Mouse (Mus musculus) thymus, adult 2 months (tissue): Measurements from ENCODE around the gene Gm8246. TPM values are rescaled to one million over a fixed set of nuclear protein-coding genes. Genes with fewer than 3 reads are reported as not detected.
"Not testable (repeated sequence)": the region's sequence is repeated elsewhere in the genome, so short reads cannot be mapped to it uniquely, and the experiment has no call there.

Experiments
- DNase-seq: peaks from one replicate; pipeline ENCODE4 v3.0.0; 2021
- H3K27ac ChIP-seq: fragments of 200-500 bp; 2 replicates; pipeline ENCODE4 v1.5.1; 2012; ENCODE audit warnings: low read length, control low read depth; ENCODE audit not compliant: control insufficient read depth, insufficient read depth
- H3K27me3 ChIP-seq: fragments of 200-500 bp; 2 replicates; pipeline ENCODE4 v1.6.1; 2012; ENCODE audit warnings: mild to moderate bottlenecking, low read length, moderate library complexity, mixed read lengths; ENCODE audit not compliant: control insufficient read depth, insufficient read depth
- H3K36me3 ChIP-seq: fragments of 200-500 bp; 2 replicates; pipeline ENCODE4 v1.6.1; 2012; ENCODE audit warnings: mild to moderate bottlenecking, low read length, moderate library complexity; ENCODE audit not compliant: control insufficient read depth, insufficient read depth
- H3K4me1 ChIP-seq: fragments of 200-500 bp; replicated peaks from 2 replicates; pipeline ENCODE4 v1.6.1; 2012; ENCODE audit warnings: low read length; ENCODE audit not compliant: control insufficient read depth, insufficient read depth
- H3K4me3 ChIP-seq: fragments of 200-500 bp; 2 replicates; pipeline ENCODE4 v1.5.1; 2012; ENCODE audit warnings: mild to moderate bottlenecking, low read length, control low read depth, moderate library complexity; ENCODE audit not compliant: control insufficient read depth, insufficient read depth
- WGBS: fragments of 180-500 bp; shearing (Covaris S2); methylation state at CpG from one replicate; pipeline ENCODE4 v1.1.7; 2018; 5-methylcytosine and 5-hydroxymethylcytosine counted together
- polyA plus RNA-seq: library from polyadenylated mRNA; depleted of rRNA; stranded (reverse); fragments of >200 nt; gene quantifications from 2 replicates; pipeline ENCODE4 v1.2.3, GENCODE M21; 2012; rRNA removed

Gene Gm8246
- not detected in 2 replicates for polyA plus RNA-seq

DNA sequence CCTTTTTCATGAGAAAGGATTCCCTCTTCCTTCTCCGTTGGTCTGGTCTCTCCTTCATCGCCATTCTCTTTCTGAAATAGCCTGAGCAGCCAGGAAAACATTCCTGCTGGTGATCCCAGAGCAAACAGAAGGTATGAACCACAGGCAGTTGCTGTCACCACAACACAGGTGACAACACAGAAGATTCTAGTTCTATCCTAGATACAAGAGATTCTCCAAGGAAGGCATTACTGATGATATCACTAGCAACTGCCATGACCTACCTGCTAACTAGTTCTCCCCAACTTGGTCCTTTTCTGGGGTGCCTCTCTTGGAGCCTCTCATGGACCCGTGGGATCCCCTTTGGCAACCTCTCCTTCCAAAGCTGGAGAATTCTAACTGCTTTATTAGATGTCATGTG is at the start of gene Gm8246:
Gm8246 (minus strand) TSS at position 101 of the 400 bp plus-strand sequence.
- DNase-seq, H3K4me1 ChIP-seq, H3K4me3 ChIP-seq, H3K27ac ChIP-seq, H3K27me3 ChIP-seq, H3K36me3 ChIP-seq: not testable (repeated sequence)
- no CpG with 5 or more reads among the region's 3 CpGs for WGBS

DNA sequence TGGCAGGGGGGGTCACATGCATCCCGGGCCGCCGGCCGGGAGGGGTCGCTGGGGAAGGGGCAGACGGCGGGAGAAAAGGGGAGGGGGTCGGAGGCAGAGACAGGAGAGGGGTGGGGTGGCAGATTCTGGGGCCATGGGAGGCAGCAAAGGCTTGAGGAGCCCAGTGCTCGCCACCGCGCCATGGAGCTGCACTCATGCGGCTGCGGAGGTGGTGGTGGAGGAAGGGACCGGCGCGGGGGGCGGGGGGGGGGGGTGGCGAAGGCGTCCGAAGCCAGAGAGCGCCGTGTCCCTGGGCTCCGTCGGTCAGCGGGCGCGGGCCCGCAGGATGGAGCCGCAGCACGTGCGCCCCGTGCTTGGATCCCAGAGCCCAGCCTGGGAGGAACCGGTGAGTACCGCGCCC is 23.7 kb upstream of the Gm8246 start, which contains the start of gene Gm3488:
Gm3488 (plus strand) TSS at position 301 of the 400 bp plus-strand sequence.
- no CpG with 5 or more reads among the region's 35 CpGs for WGBS
- DNase-seq = not testable (repeated sequence)

DNA sequence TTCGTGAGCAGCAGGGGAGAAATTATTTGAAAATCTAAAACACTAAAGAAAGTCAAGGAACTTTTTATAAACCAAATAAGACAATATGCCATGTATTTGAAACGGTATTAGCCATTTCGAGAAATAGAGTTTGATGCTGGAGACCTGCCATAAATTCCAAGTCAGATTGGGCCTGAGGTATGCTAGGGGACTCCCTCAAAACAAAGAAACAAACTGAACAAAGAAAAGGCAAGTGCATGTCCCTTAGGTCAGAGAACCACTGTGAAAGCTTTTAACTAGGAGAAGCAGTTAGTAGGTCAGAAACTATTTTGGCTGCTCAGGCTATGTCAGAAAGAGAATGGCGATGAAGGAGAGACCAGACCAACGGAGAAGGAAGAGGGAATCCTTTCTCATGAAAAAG is 6.3 kb upstream of the Gm8246 start, which contains the start of gene Gm3187:
Gm3187 (plus strand) TSS at position 301 of the 400 bp plus-strand sequence.
- H3K27me3 ChIP-seq, H3K4me1 ChIP-seq, DNase-seq, H3K4me3 ChIP-seq, H3K36me3 ChIP-seq, H3K27ac ChIP-seq: not testable (repeated sequence)
- 84% methylated on average over 5 of the region's 5 CpGs for WGBS

More for the DNA sequence above, 23.7 kb upstream of the Gm8246 start, which contains the start of gene Gm3488:
- H3K27me3 ChIP-seq, H3K4me3 ChIP-seq, H3K4me1 ChIP-seq, H3K27ac ChIP-seq, H3K36me3 ChIP-seq: not testable (repeated sequence)

DNA sequence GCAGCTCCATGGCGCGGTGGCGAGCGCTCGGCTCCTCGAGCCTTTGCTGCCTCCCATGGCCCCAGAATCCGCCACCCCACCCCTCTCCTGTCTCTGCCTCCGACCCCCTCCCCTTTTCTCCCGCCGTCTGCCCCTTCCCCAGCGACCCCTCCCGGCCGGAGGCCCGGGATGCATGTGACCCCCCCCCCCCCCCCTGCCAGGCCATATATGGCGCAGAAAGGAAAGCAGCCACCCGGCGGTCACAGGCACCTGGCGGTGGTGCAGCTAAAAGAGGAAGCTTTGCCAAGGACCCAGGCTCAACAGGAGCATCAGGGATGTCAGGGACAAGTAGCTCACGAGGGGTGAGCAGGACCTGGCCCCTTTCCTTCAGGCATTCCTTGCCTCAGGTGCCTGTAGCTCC is 17.2 kb downstream of the Gm8246 start:
- not testable (repeated sequence) for H3K4me1 ChIP-seq, H3K4me3 ChIP-seq, DNase-seq, H3K27me3 ChIP-seq, H3K27ac ChIP-seq, H3K36me3 ChIP-seq
- WGBS = no CpG with 5 or more reads among the region's 19 CpGs

DNA sequence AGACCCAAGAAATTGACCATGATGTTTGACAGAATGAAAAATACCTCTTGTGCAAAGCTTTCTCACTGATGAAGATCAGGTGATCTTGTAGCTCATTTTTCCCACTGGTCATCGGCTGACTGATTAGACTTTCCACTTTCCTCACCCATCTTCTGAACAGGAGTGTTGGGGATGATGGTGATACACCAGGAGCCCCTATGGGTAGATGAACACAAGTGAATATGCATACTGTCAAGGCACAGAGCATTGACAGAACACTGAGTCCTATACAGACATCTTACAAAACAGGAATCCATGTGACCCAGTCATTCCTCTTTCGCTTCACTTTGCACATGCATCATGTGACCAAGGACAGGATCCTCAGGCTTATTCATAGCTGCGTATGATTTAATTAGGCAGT is 22.3 kb downstream of the Gm8246 start, which contains the start of gene Gm3194:
Gm3194 (minus strand) TSS at position 101 of the 400 bp plus-strand sequence.
- H3K4me1 ChIP-seq, H3K36me3 ChIP-seq, H3K27ac ChIP-seq, H3K4me3 ChIP-seq, H3K27me3 ChIP-seq, DNase-seq: not testable (repeated sequence)
- no CpG with 5 or more reads among the region's 3 CpGs for WGBS

Other genes with a start within 250 kb of the Gm8246 start
- not detected in 2 replicates for gene Gm3526, start 217.2 kb downstream of the Gm8246 start, polyA plus RNA-seq
- not detected in 2 replicates for gene Gm3542, start 142.9 kb downstream of the Gm8246 start, polyA plus RNA-seq
- not detected in 2 replicates for gene Gm3500, start 88.8 kb downstream of the Gm8246 start, polyA plus RNA-seq
- 0.09 and 0.20 TPM in 2 replicates for gene Gm3194, start 22.4 kb downstream of the Gm8246 start, polyA plus RNA-seq
- not detected in 2 replicates for gene Gm3187, start 6.4 kb upstream of the Gm8246 start, polyA plus RNA-seq
- 0.14 and 0.24 TPM in 2 replicates for gene Gm3488, start 23.8 kb upstream of the Gm8246 start, polyA plus RNA-seq
- not detected in 2 replicates for gene Gm3532, start 60.7 kb upstream of the Gm8246 start, polyA plus RNA-seq
- gene Gm8265, start 155.2 kb upstream of the Gm8246 start, polyA plus RNA-seq = not detected in 2 replicates
- not detected in 2 replicates for gene Gm9603, start 209.6 kb upstream of the Gm8246 start, polyA plus RNA-seq